Mouse (Mus musculus) frontal cortex, postnatal 36 days (tissue): ENCODE measurements around the gene Syn1.

ENCODE experiments used
- DNase-seq, 2 experiments: peaks; one replicate each; pipeline ENCODE4 v3.0.0; 2022; ENCODE audit warnings: low spot score in 2 of 2

Gene Syn1

GRCm38 (mm10) chrX:20862105-20863065, 58.4 kb downstream of the Syn1 start:
- no peak for DNase-seq

DNA sequence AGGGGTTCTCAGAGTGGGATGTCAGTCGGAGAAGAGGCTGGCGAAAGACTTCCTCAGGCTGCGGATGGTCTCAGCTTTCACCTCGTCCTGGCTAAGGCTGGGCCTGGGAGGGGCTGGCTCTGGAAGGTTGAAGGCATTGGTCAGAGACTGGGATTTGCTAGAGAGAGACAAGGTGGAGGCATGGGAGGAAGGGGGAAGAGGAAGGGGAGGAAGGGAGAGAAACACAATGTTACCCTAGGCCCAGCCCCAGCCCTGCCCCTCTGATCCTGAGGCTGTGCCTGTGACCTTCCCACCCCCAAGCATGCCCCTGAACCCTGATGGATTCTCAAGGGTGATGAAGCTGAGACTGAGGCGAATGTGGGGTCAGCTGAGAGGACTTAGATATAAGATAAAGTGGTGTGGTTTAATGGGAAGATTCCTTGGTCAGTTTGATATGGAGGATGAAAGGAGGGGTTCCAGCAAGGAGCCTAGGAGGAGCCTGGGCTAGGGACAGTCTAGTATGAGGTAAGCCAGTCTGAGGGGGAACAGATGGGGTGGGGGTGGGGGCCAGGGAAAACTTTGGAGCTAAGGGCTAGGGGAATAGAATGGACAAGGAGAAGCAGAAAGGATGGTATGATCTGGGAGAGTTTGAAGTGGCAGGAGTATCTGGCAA, 59.2 kb downstream of the Syn1 start:
- DNase-seq, result no peak

GRCm38 (mm10) chrX:20853794-20854193, 67.0 kb downstream of the Syn1 start:
- no peak for DNase-seq

GRCm38 (mm10) chrX:20848256-20848984, 72.4 kb downstream of the Syn1 start:
- peak; percentile 88 to 95 for DNase-seq

DNA sequence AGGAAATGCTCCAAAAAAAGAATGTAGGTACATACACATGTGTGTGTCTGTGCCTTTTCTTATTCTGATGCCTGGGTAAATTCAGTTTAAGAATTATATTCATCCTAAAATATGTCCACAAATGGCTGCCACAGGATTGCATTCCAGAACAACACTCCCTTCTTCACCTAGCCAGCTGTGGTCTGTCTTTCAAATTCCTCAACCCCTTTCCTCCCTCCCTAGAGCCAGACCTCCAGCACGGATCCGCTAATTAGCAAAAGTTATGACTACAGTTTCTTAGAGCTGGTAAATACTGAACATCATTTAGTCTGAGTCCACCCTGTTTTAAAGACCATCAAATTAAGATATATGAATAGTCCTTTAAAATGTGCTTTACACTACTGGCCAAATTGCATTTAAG, 73.0 kb downstream of the Syn1 start:
- DNase-seq, result no peak

GRCm38 (mm10) chrX:20847232-20847631, 73.6 kb downstream of the Syn1 start:
- no peak for DNase-seq

GRCm38 (mm10) chrX:20828934-20829333, 91.9 kb downstream of the Syn1 start:
- peak; percentile 66 to 87 for DNase-seq

GRCm38 (mm10) chrX:20819708-20820426, 100.9 kb downstream of the Syn1 start:
- peak in 1 of 2 experiments; percentile 35 for DNase-seq

DNA sequence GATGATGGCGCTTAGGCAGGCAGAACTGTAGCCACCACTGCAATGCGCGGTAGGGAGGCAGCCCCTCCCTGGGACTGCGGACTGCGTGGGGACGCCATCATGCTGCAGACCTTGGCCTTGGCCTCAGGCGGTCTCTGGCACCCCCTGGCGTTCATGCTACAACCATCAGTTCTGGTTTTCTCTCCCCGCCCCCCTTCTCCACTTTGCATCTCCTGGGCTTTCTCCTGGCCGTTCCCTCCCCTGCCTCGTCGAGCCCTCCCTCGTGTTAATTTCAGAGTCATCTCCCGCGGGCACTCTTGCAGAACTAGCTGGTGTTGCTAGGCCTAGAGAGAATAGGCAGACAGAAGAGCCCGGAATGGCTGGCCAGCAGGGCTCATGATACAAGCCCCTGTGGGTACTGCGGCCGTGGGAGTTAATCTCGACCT, 101.6 kb downstream of the Syn1 start:
- DNase-seq, result peak; percentile 70 to 76

DNA sequence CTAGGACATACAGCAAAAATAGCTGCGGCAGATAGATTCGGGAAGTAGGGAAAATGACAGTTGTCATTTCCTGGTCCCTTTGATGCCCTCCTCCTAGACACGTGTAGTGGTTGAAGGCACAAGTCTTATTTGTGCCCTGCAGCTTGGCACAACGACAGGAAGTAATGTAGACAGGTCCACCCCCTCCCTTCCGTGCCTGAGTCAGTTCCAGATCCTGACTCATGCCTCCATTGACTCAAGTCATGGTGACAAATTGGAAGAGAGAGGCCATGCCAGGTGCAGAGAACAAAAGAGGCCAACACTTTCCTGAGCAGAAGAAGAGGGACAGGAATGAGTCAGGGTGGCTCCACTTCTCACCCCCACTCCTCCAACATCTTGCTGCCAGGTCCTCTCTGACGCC, 103.8 kb downstream of the Syn1 start:
- peak; percentile 13 to 35 for DNase-seq
